Mouse (Mus musculus) kidney, adult 8-10 months (tissue): ENCODE measurements around the gene Clk3.
A peak's percentile ranks its signal among the peaks of the same experiment; 100 is the strongest.
"Not testable (repeated sequence)": the region's sequence is repeated elsewhere in the genome, so short reads cannot be mapped to it uniquely, and the experiment has no call there.

Experiments
- DNase-seq, 2 experiments: peaks; one replicate each; pipeline ENCODE4 v3.0.0; 2022

Gene Clk3

DNA sequence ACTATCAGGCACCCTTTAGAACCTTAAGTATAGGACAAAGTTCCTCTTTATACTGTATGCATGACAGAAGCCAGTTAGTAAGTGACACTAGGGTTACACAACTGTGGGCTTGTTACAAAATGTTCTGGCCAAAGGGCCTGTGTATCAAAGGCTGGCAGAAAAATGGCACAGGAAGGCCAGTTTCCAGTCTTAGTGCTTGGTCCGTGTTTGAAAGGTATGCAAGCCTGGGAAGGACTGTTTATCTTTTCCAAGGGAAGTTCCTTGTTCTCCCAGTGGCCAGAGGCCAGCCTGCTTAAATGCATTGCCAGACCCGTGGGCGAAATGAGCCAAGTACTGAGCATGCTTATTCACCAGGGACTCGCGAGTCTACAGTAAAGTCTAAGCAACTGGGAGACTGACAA lies 42.3 kb downstream of the Clk3 start:
- DNase-seq, result peak; percentile 70 to 82

DNA sequence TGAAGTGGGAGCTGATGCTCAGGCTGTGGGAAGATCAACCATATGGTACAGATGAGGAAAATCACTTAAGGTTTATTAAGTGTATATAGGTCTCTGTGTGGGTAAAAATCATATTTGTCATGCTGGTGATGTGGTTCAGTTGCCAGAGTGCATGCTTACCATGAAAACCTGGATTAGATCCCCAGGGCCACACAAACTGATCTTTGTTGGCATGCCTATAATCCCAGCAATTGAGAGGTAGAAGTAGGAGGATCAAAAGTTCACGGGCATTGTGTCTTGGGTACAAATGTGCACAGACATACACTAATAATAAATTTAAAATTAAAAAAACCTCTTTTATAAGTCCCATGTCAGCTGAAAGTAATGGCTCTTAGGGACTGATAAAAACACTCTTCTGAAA lies 43.3 kb downstream of the Clk3 start:
- no peak for DNase-seq

DNA sequence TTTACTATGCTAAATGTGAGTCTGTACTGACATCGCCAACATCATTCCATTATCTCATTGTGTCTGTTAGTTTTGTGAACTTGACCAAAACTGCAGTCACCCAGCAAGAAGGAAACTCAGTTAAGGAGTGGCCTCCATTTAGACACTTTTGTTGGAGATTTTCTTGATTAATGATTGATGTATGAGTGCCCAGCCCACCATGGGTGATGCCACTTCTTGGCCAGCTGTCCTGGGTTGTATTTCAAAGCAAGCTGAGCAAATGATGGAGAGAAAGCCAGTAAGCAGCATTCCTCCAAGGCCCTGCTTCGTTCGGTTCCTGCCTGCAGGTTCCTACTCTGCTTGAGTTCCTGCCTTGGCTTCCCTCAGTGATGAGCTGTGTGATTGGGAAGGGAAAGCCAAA lies 44.9 kb downstream of the Clk3 start:
- no peak for DNase-seq

DNA sequence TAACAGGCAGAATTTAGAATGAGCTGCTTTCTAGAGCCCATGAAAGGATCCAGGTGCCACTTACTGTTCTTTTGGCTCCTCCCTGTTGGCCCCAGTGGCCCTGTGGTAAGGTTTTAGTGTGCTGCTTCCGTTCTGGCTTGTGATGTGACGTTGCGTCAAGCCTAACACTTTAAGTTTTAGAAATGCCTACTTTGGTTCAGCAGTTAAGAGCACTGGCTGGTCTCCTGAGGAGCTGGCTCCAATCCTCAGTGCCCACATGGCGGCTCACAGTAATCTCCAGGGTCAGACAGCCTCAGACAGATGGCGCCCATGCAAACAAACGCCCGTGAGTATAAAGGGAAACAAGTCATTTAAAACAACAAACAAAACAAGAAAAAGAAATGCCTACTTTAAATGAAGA lies 47.3 kb downstream of the Clk3 start:
- DNase-seq, result peak in 1 of 2 experiments; percentile 39

DNA sequence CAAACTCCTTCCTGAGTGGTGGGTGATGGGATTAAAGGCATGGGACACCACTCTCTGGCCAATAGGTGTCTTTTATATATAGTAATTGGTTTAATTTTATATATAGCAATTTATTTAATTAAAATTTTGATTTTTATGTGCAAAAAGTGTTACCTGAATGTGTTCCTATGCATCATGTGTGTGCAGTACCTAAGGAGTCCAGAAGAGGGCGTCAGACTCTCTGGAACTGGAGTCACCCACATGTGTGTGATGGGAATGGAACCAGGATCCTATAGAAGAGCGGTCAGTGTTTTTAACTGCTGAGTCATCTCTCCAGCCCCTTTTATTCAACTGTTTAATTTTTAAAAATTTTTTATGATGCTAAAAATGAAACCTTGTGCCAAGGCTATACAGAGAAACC lies 53.5 kb downstream of the Clk3 start:
- DNase-seq, result no peak

DNA sequence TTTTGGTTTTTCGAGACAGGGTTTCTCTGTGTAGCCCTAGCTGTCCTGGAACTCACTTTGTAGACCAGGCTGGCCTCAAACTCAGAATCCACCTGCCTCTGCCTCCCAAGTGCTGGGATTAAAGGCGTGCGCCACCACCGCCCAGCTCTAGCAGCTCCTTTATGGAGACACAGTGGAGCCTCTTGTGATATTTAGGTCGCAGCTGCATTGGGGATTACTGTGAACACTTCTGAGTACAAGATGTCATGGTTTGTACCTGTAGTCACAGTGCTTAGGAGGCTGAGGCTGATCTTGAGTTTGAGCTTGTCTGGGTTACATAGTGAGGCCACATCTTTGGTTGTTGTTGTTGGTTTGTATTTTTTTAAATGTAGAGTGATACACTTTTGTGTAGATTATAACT lies 55.4 kb downstream of the Clk3 start:
- DNase-seq, result not testable (repeated sequence)

DNA sequence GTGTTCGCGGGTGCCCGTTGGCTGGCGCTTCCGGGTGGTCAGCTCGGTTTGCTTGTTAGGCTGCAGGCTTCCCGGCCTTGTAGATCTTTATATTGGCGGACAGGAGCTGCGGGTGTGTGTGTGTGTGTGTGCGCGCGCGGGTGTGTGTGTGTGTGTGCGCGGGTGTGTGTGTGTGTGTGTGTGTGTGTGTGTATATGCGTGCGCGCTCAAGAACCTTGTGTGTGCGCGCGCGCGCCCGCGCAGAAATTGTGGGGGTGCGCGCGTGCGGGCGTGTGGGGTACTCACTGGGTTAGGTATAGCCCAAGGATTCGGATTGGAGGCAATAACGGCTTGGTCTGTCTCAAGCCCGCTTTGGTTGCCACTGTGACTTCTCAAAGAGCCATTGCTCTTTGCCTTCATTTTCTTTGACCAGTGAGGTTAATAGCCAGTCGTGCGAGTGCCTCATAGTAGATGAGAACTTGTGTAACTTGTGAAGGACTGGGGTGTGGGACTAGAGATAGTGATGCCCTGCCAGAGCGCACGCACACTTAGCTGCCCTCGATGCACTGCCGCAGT lies 56.9 kb downstream of the Clk3 start:
- no peak for DNase-seq

DNA sequence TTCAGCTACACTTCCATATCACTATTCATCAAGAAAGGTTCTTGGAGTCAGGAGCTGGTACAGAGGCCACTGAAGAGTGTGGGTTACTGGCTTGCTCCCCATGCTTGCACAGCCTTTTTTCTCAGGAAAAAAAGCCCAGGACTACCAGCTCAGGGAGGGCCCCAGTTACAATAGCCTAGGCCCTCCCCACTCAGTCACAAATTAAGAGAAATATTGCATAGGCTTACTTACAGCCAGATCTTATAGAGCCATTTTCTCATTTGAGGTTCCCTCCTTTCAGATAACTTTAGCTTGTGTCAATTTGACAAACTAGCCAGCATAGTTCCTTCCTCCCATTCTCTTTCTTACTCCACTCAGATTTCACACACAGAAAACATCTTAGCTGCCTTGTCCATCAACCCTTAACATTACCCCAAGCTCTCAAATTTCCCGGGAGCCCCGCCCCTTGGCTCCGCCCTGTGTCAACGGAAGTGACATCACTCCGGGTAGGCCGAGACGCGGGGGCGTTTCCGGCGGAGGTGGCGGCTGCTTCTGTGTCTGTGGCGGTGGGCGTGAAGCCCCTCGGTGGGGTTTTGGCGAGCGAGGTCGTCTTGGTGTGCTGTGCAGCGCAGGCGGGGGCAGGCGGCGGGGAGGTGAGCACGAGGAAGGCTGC lies 57.5 kb downstream of the Clk3 start, which contains the start of gene Edc3:
TSS of gene Edc3 (plus strand) at position 473 of the 652 bp plus-strand sequence.
- peak; percentile 85 to 92 for DNase-seq

DNA sequence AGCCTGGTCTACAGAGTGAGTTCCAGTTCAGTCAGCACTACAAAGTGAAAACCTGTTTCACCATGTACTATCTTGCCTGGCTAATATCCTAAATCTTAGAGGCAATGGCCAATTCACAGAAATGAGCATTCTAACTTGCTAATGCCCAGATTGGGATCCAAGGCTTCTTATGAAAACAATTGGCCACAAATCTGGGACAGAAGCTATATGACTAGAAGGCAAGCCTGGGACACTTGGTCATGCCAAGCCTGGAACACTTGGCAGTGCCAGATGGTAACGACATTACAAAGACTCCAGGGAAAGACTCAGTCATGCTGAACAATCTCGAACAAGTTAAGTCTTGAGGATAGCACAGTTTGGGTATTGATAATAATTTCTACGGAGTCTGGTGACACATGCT lies 59.2 kb downstream of the Clk3 start:
- no peak for DNase-seq
